In the genomic region with DNA sequence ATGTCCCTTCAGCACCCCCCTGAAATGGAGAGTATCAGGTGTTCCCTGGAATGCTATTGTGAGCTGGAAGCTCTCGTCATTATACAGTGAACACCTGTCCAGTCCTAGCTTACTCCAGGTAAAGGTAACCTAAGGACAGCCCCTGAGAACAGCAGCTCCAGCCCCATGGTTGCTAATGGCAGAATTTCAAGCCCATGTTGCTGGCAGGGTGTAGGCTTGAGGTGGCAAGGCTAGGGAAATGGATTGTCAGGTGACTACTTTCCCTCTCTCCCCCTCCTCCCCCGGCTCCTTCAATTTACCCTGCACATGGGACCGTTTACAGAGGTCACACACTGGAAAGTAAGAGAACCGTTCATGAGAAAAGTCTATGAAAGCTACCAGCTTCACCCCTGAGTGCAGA, we compare ENCODE assay signal across 26 mouse cellular contexts.
A peak's percentile ranks its signal among the peaks of the same experiment; 100 is the strongest.
DNase-seq lines count a peak whose midpoint lies in the region; ATAC-seq and TF ChIP-seq lines count a peak whose summit lies in the region.
"Had no signal": no experiment of that assay in that cellular context is flagged by ENCODE, and none has a peak within 500 bp of the region (broad histone marks: within the 10 kb centered on the region; RNA-seq: fewer than 3 reads in every experiment).

No protein-coding gene starts in this region.

- H3K4me1 ChIP-seq in kidney, embryonic 15.5 days = 0 out of 2 replicates have a peak, but pooled peaks cover 3% of the 10 kb centered on the region
- H3K4me1 ChIP-seq in intestine, embryonic 15.5 days (replicated peaks) = no peaks in the 10 kb centered on the region
- peaks cover 16% of the 10 kb centered on the region for H3K4me1 ChIP-seq in kidney, adult 2 months (ENCODE audit: control insufficient read depth, insufficient read depth, low read length)
- H3K4me1 ChIP-seq in cerebellum, adult 2 months (ENCODE audit: control insufficient read depth, insufficient read depth, low read length) = peaks cover 7% of the 10 kb centered on the region; the same call in 1 of the 2 replicates
- H3K4me1 ChIP-seq: embryonic facial prominence, embryonic 13.5 days; forebrain, embryonic 10.5 days; forebrain, embryonic 15.5 days; hindbrain, embryonic 10.5 days; hindbrain, embryonic 15.5 days; midbrain, embryonic 10.5 days; midbrain, embryonic 15.5 days; neural tube, embryonic 15.5 days had no signal

- H3K36me3 ChIP-seq in kidney, embryonic 15.5 days = no peaks in the 10 kb centered on the region
- no peaks in the 10 kb centered on the region for H3K36me3 ChIP-seq in intestine, embryonic 15.5 days
- no peaks in the 10 kb centered on the region for H3K36me3 ChIP-seq in kidney, adult 2 months (ENCODE audit: control insufficient read depth, insufficient read depth, low read length)
- H3K36me3 ChIP-seq: embryonic facial prominence, embryonic 13.5 days; forebrain, embryonic 10.5 days; forebrain, embryonic 15.5 days; hindbrain, embryonic 10.5 days; hindbrain, embryonic 15.5 days; midbrain, embryonic 10.5 days; midbrain, embryonic 15.5 days; neural tube, embryonic 15.5 days had no signal

- no peak for TF ChIP-seq CTCF in kidney, adult 2 months (conservative IDR thresholded peaks at IDR 0.05; ENCODE audit: insufficient read depth, insufficient read length, low read depth, low read length)
- TF ChIP-seq CTCF in cerebellum, adult 2 months (IDR thresholded peaks at IDR 0.05; ENCODE audit: borderline replicate concordance, insufficient read depth, low read depth, low read length) = no peak

- H3K27ac ChIP-seq in kidney, embryonic 15.5 days = no peak overlapping the region
- H3K27ac ChIP-seq in intestine, embryonic 15.5 days = no peak overlapping the region
- peak overlapping the region; percentile 86 for H3K27ac ChIP-seq in kidney, adult 2 months (ENCODE audit: insufficient read depth, low read depth, low read length)
- H3K27ac ChIP-seq in cerebellum, adult 2 months (ENCODE audit: insufficient read depth, low read length) = no peak overlapping the region
- H3K27ac ChIP-seq: embryonic facial prominence, embryonic 13.5 days; forebrain, embryonic 15.5 days; hindbrain, embryonic 10.5 days; hindbrain, embryonic 15.5 days; midbrain, embryonic 10.5 days; midbrain, embryonic 15.5 days; neural tube, embryonic 15.5 days had no signal

- H3K4me2 ChIP-seq in kidney, embryonic 15.5 days = no peak overlapping the region
- no peak overlapping the region for H3K4me2 ChIP-seq in intestine, embryonic 15.5 days (replicated peaks)
- H3K4me2 ChIP-seq: embryonic facial prominence, embryonic 13.5 days; forebrain, embryonic 15.5 days; hindbrain, embryonic 15.5 days; lung, embryonic 14.5 days; midbrain, embryonic 15.5 days; neural tube, embryonic 15.5 days had no signal

- ATAC-seq in kidney, embryonic 15.5 days (replicated peaks; ENCODE audit: low FRiP score) = no peak
- peak; percentile 7; the same call in 1 of the 2 replicates for ATAC-seq in intestine, embryonic 15.5 days
- ATAC-seq: forebrain, embryonic 15.5 days; inflammation-experienced regulatory T-cells, adult 6 months; midbrain, embryonic 15.5 days had no signal

- no peaks in the 10 kb centered on the region for H3K27me3 ChIP-seq in kidney, embryonic 15.5 days
- no peaks in the 10 kb centered on the region for H3K27me3 ChIP-seq in intestine, embryonic 15.5 days (replicated peaks)
- H3K27me3 ChIP-seq in kidney, adult 2 months (replicated peaks; ENCODE audit: control insufficient read depth, insufficient read depth, low read length) = no peaks in the 10 kb centered on the region
- no peaks in the 10 kb centered on the region for H3K27me3 ChIP-seq in cerebellum, adult 2 months (ENCODE audit: control insufficient read depth, insufficient read depth, low read length)
- H3K27me3 ChIP-seq: embryonic facial prominence, embryonic 13.5 days; forebrain, embryonic 15.5 days; hindbrain, embryonic 15.5 days; midbrain, embryonic 15.5 days; neural tube, embryonic 15.5 days had no signal

- peak; percentile 81 for DNase-seq in kidney, adult 11 months
- DNase-seq in kidney, adult 2 months = peak; percentile 75
- peak; percentile 30 for DNase-seq in kidney, postnatal 10 days
- DNase-seq in cerebellum, adult 2 months = no peak
- no peak for DNase-seq in adipocyte (ENCODE audit: low spot score)
- DNase-seq in frontal cortex, postnatal 25 days (ENCODE audit: low spot score in 2 of 2) = no peak
- DNase-seq: adrenal gland, adult 2 months; cerebellum, adult 9-10 months; cerebellum, postnatal 36 days; heart, postnatal 14 days; lung, embryonic 14.5 days; lung, postnatal 14 days; retina, postnatal 1 day; right cerebral cortex, postnatal 14 days; thymus, postnatal 36 days had no signal

- no peak overlapping the region for H3K4me3 ChIP-seq in kidney, embryonic 15.5 days (replicated peaks)
- no peak overlapping the region for H3K4me3 ChIP-seq in intestine, embryonic 15.5 days (replicated peaks)
- H3K4me3 ChIP-seq in kidney, adult 2 months (ENCODE audit: insufficient read depth, low read depth, low read length) = no peak overlapping the region
- H3K4me3 ChIP-seq in cerebellum, adult 2 months (replicated peaks; ENCODE audit: insufficient read depth, low read depth, low read length) = no peak overlapping the region
- H3K4me3 ChIP-seq: embryonic facial prominence, embryonic 13.5 days; forebrain, embryonic 10.5 days; forebrain, embryonic 15.5 days; hindbrain, embryonic 10.5 days; hindbrain, embryonic 15.5 days; midbrain, embryonic 10.5 days; midbrain, embryonic 15.5 days; neural tube, embryonic 15.5 days had no signal

- TF ChIP-seq POLR2A in kidney, adult 2 months (IDR thresholded peaks at IDR 0.05; ENCODE audit: low read depth, low read length) = no peak
- TF ChIP-seq POLR2A in cerebellum, adult 2 months (IDR thresholded peaks at IDR 0.05; ENCODE audit: borderline replicate concordance, insufficient read depth, low read length) = no peak

- no peak overlapping the region for H3K9ac ChIP-seq in kidney, embryonic 15.5 days
- no peak overlapping the region for H3K9ac ChIP-seq in intestine, embryonic 15.5 days
- H3K9ac ChIP-seq: embryonic facial prominence, embryonic 13.5 days; forebrain, embryonic 15.5 days; hindbrain, embryonic 15.5 days; lung, embryonic 14.5 days; midbrain, embryonic 15.5 days; neural tube, embryonic 15.5 days had no signal

- peaks cover 6% of the 10 kb centered on the region; the same call in 1 of the 2 replicates for H3K9me3 ChIP-seq in kidney, embryonic 15.5 days (replicated peaks)
- H3K9me3 ChIP-seq in intestine, embryonic 15.5 days = no peaks in the 10 kb centered on the region
- H3K9me3 ChIP-seq: forebrain, embryonic 15.5 days; hindbrain, embryonic 15.5 days; midbrain, embryonic 15.5 days; neural tube, embryonic 15.5 days had no signal

- WGBS in kidney, embryonic 15.5 days = 45% methylated on average over 4 of the region's 4 CpGs
- 71% methylated on average over 4 of the region's 4 CpGs for WGBS in intestine, embryonic 15.5 days
- 26% methylated on average over 4 of the region's 4 CpGs for WGBS in kidney, adult 2 months
- WGBS in cerebellum, adult 2 months = 75% methylated on average over 4 of the region's 4 CpGs

Comparison
In these comparisons a context has a peak if more than half of its experiments do, and no peak if none do; other contexts are left out.
1. DNase-seq: peak in kidney, adult 11 months (single experiment), kidney, adult 2 months (single experiment) and kidney, postnatal 10 days (single experiment); none in cerebellum, adult 2 months (0 of 2), adipocyte (single experiment) and frontal cortex, postnatal 25 days (0 of 2).